Mouse (Mus musculus) forebrain, postnatal 0 days (tissue): ENCODE measurements around the gene Phactr4. TPM values are rescaled to one million over a fixed set of nuclear protein-coding genes. Genes with fewer than 3 reads are reported as not detected.

ENCODE experiments used
- ATAC-seq: fragments of 200-750 bp; cut with Nextera tagmentation; 2 replicates; pipeline ENCODE4 v1.8.0; 2017; ENCODE audit warnings: mild to moderate bottlenecking, moderate library complexity
- DNase-seq: peaks from one replicate; pipeline ENCODE4 v3.0.0-alpha.2; 2015
- H3K27ac ChIP-seq: fragments of 300-500 bp; sonication (generic); 2 replicates; pipeline ENCODE4 v1.5.1; 2014; ENCODE audit warnings: low read depth, mild to moderate bottlenecking, antibody characterized with exemption, low read length, moderate library complexity, mixed read lengths
- H3K27me3 ChIP-seq: fragments of 300-500 bp; sonication (generic); 2 replicates; pipeline ENCODE4 v1.6.1; 2014; ENCODE audit warnings: mild to moderate bottlenecking, low read length, mixed read lengths; ENCODE audit not compliant: insufficient read depth
- H3K36me3 ChIP-seq: fragments of 300-500 bp; sonication (generic); 2 replicates; pipeline ENCODE4 v1.6.1; 2014; ENCODE audit warnings: mild to moderate bottlenecking, moderate library complexity; ENCODE audit not compliant: insufficient read depth
- H3K4me1 ChIP-seq: fragments of 300-500 bp; sonication (generic); 2 replicates; pipeline ENCODE4 v1.6.1; 2014; ENCODE audit warnings: antibody characterized with exemption; ENCODE audit not compliant: insufficient read depth
- H3K4me2 ChIP-seq: fragments of 300-500 bp; sonication (generic); 2 replicates; pipeline ENCODE4 v1.6.1; 2014; ENCODE audit warnings: low read depth, mild to moderate bottlenecking, moderate library complexity
- H3K4me3 ChIP-seq: fragments of 300-500 bp; sonication (generic); 2 replicates; pipeline ENCODE4 v1.5.1; 2014; ENCODE audit warnings: low read depth, low read length, mixed read lengths
- H3K9ac ChIP-seq: fragments of 300-500 bp; sonication (generic); 2 replicates; pipeline ENCODE4 v1.6.1; 2014; ENCODE audit warnings: mild to moderate bottlenecking
- H3K9me3 ChIP-seq: fragments of 300-500 bp; sonication (generic); 2 replicates; pipeline ENCODE4 v1.6.1; 2016; ENCODE audit warnings: low read length
- CTCF ChIP-seq: sonication (generic); IDR thresholded peaks from 2 replicates; pipeline ENCODE4 v1.5.1; 2016; ENCODE audit warnings: antibody characterized with exemption, control low read depth, low read depth
- WGBS: fragments of 180-500 bp; shearing (Covaris S2); extraction: QIAGEN DNeasy Blood & Tissue Kit; methylation state at CpG from one replicate; pipeline ENCODE4 v1.1.7; 2014; 5-methylcytosine and 5-hydroxymethylcytosine counted together
- polyA plus RNA-seq: library from polyadenylated mRNA; unstranded; fragments of >200 nt; fragmentation: Nextera tagmentation; extraction: Ambion mirVana; gene quantifications from 2 replicates; pipeline ENCODE4 v1.2.1, GENCODE M21; 2015
- total RNA-seq: library from RNA; depleted of rRNA; stranded (reverse); fragments of >200 nt; gene quantifications from 2 replicates; pipeline ENCODE4 v1.2.3, GENCODE M21; 2014

Phactr4 gene
- total and polyA plus RNA-seq, 2 experiments from 2014 or later, result 3.2 to 4.9 TPM

GRCm38 (mm10) chr4:132369953-132370750 is 52.1 kb downstream of the Phactr4 start:
- no peak for TF ChIP-seq CTCF
- peaks cover 50% of the 10 kb centered on the region for H3K36me3 ChIP-seq
- ATAC-seq (no peak), DNase-seq (no peak)
- H3K9me3 ChIP-seq, result no peaks in the 10 kb centered on the region
- no peak overlapping the region for H3K9ac ChIP-seq
- H3K4me3 ChIP-seq, result no peak overlapping the region
- no peaks in the 10 kb centered on the region for H3K27me3 ChIP-seq
- H3K27ac ChIP-seq, result no peak overlapping the region
- 90% methylated on average over 8 of the region's 8 CpGs for WGBS
- no peaks in the 10 kb centered on the region for H3K4me1 ChIP-seq
- H3K4me2 ChIP-seq, result no peak overlapping the region

DNA sequence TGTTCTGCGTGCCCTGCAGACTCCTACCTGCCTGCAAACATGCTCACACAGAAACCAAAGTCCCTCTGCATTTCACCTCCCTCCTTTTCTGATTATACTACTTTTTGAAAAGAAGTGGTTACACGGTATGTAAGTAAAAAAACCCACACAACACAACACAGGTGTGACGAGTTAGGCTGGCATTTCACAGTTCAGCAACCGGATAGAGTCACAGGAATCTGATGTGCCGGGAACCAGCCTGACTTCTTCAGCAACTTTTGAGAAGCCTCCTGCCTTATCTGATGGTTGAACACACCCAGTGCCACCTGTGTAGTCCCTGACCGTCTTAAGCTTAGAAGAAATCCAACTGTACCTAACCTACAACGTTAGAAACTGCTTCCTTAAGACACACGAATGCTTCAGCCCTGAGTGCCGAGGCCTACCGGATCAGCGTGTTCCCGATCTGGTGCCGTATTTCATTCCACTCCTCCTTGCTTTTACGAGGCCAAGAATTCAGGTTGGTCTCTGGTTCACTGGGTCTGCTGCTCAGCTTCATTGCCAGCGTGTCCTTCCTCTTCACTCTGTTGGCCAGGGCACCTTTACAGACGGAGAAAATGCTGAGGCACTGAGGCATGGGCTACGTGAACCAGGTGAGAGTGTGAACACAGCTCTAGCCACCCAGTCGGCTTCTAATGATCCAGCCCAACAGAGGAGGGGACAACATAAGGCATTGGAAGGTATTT is 54.6 kb downstream of the Phactr4 start:
- H3K4me3 ChIP-seq, result no peak overlapping the region
- no peaks in the 10 kb centered on the region for H3K9me3 ChIP-seq
- no peak overlapping the region for H3K9ac ChIP-seq
- TF ChIP-seq CTCF, result no peak
- H3K27ac ChIP-seq, result no peak overlapping the region
- H3K4me1 ChIP-seq, result no peaks in the 10 kb centered on the region
- ATAC-seq (no peak), DNase-seq (no peak)
- H3K36me3 ChIP-seq, result peaks cover 43% of the 10 kb centered on the region
- 91% methylated on average over 18 of the region's 18 CpGs for WGBS
- no peak overlapping the region for H3K4me2 ChIP-seq
- H3K27me3 ChIP-seq, result no peaks in the 10 kb centered on the region

DNA sequence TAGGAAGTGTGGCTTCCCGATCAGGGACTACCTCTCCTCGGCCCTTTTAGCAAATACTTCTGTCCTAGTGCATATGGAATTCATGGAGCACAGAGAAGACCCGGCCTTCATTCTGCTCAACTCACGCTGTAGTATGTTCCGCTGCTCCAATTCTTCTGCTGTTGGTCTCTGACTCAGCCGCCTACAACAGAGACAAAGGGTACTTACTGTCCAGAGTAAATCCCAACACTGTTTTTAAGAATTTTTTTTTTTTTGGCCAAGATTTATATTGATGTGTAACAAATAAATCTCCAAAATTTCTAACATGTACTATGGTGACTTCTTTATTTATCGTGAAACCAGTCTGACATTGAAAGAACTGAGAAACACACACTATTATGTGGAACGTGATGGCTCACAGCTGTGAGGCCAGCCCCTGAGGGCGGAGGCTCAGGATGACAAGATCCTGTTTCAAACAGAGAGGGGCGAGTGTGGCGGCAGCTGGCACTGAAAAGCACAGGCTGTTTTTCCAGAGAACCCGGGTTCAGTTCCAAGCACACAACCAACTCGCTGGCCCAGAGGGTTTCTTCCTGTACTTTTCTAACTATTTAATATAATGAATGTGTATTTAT is 56.7 kb downstream of the Phactr4 start:
- H3K36me3 ChIP-seq, result peaks cover 39% of the 10 kb centered on the region
- 83% methylated on average over 13 of the region's 13 CpGs for WGBS
- H3K27ac ChIP-seq, result no peak overlapping the region
- no peak overlapping the region for H3K4me3 ChIP-seq
- no peaks in the 10 kb centered on the region for H3K4me1 ChIP-seq
- no peak overlapping the region for H3K4me2 ChIP-seq
- no peaks in the 10 kb centered on the region for H3K9me3 ChIP-seq
- DNase-seq (no peak), ATAC-seq (no peak)
- no peak for TF ChIP-seq CTCF
- no peak overlapping the region for H3K9ac ChIP-seq
- no peaks in the 10 kb centered on the region for H3K27me3 ChIP-seq

- ATAC-seq (no peak), DNase-seq (no peak)
- Histone ChIP-seq H3K9me3 (no peaks in the 10 kb centered on the region), H3K27ac (no peak overlapping the region), H3K27me3 (no peaks in the 10 kb centered on the region), H3K4me1 (no peaks in the 10 kb centered on the region), H3K4me2 (no peak overlapping the region), H3K9ac (no peak overlapping the region), H3K4me3 (no peak overlapping the region), H3K36me3 (peaks cover 25% of the 10 kb centered on the region)
- WGBS, result 97% methylated on average over 11 of the region's 11 CpGs
- no peak for TF ChIP-seq CTCF
Observed at GRCm38 (mm10) chr4:132363487-132363886, 58.8 kb downstream of the Phactr4 start.

- no peak for DNase-seq
- H3K27me3 ChIP-seq, result no peaks in the 10 kb centered on the region
- no peak overlapping the region for H3K4me2 ChIP-seq
- H3K9ac ChIP-seq, result no peak overlapping the region
- TF ChIP-seq CTCF, result no peak
- no peaks in the 10 kb centered on the region for H3K9me3 ChIP-seq
- WGBS, result 88% methylated on average over 4 of the region's 4 CpGs
- H3K27ac ChIP-seq, result no peak overlapping the region
- ATAC-seq, result no peak
- no peak overlapping the region for H3K4me3 ChIP-seq
- H3K36me3 ChIP-seq, result peaks cover 14% of the 10 kb centered on the region
- no peaks in the 10 kb centered on the region for H3K4me1 ChIP-seq
Observed at GRCm38 (mm10) chr4:132359510-132359909, 62.8 kb downstream of the Phactr4 start.

DNA sequence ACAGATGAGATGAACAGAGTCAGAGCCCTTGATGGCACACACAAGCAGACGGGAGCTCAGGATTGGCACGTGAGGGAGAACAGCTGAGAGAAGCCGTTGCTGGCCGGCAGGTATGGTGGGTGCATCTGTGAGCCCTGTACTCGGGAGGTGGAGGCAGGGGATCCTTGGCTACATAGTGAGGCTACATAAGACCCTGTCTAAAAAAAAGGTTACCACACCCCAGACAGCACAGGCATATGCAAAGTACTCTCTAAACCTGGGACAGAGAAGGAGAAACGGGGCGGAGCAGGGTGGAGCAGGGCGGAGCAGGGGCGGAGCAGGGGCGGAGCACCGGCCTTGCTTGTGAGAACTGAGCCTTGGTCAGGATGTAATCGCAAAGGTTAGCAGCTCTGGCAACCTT is 66.1 kb downstream of the Phactr4 start:
- no peak overlapping the region for H3K27ac ChIP-seq
- no peak overlapping the region for H3K9ac ChIP-seq
- 38% methylated on average over 12 of the region's 12 CpGs for WGBS
- H3K4me1 ChIP-seq, result 0 out of 2 replicates have a peak, but pooled peaks cover 11% of the 10 kb centered on the region
- ATAC-seq, result no peak
- no peak overlapping the region for H3K4me3 ChIP-seq
- no peak for DNase-seq
- no peaks in the 10 kb centered on the region for H3K27me3 ChIP-seq
- H3K9me3 ChIP-seq, result no peaks in the 10 kb centered on the region
- H3K4me2 ChIP-seq, result no peak overlapping the region
- H3K36me3 ChIP-seq, result peaks cover 14% of the 10 kb centered on the region
- TF ChIP-seq CTCF, result no peak

DNA sequence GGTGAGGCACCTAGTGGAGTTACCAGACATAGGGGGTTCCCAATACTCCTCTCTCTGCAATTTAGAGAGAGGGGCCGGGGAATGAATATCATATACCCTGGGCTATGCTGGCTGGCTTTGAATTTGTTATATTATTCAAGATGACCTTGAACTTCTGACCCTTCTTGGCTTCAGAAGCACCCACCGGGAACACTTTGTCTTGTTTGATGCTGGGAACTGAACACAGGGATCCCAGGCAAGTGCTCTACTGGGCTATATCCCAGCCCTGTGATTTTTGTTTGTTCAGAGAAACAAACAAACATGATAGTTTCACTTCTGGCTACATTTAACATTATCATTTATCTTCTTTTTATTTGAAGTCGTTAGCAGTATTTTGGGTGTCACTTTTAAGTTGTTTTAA is 66.9 kb downstream of the Phactr4 start:
- no peak for TF ChIP-seq CTCF
- no peak for ATAC-seq
- Histone ChIP-seq H3K36me3 (peaks cover 17% of the 10 kb centered on the region), H3K9me3 (no peaks in the 10 kb centered on the region), H3K27ac (no peak overlapping the region), H3K4me2 (no peak overlapping the region), H3K4me3 (no peak overlapping the region), H3K9ac (no peak overlapping the region), H3K27me3 (no peaks in the 10 kb centered on the region), H3K4me1 (0 out of 2 replicates have a peak, but pooled peaks cover 11% of the 10 kb centered on the region)
- WGBS, result 82% methylated on average over 3 of the region's 3 CpGs
- DNase-seq, result no peak
